Mouse (Mus musculus) kidney, postnatal 25 days (tissue): ENCODE results near the gene Tmem147.
"Not testable (repeated sequence)": the region's sequence is repeated elsewhere in the genome, so short reads cannot be mapped to it uniquely, and the experiment has no call there.

ENCODE experiments used
- DNase-seq, 2 experiments: peaks; one replicate each; pipeline ENCODE4 v3.0.0; 2021; ENCODE audit warnings: mixed read lengths in 2 of 2

The Tmem147 gene

DNA sequence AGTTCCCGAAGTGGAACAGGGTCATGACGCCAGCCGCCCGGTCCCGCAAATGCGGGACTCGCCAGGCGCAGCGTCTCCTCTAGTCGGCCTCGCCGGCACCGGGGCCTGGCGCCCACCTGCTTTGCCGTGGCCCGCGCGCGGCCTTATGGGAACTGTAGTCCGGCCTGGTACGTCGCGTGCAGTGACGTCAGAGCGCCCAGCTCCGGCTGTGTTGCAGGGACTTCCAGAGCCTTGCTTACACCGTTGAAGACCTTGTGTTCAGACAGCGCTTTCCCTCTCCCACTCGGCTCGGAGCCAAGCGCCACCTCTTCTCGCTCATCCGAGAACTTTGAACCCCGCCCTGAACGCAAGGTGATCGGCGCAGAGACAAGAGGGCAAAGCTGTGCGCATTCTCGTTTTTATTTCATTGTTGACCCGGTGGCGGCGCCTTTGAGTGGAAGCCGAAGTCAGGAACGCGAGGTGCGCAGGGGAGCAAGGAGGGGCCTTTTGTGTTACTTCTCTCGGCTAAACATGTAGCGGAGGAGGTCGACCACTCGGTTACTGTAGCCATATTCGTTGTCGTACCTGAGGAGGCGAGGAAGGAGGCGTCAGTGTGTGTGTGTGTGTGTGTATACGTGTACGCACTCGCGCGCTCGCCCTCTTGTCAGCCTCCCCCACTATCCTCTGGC lies at the start of gene Tmem147:
TSS of gene Tmem147 (minus strand) at position 145 of the 668 bp plus-strand sequence.
- peak; percentile 98 to 99 for DNase-seq

DNA sequence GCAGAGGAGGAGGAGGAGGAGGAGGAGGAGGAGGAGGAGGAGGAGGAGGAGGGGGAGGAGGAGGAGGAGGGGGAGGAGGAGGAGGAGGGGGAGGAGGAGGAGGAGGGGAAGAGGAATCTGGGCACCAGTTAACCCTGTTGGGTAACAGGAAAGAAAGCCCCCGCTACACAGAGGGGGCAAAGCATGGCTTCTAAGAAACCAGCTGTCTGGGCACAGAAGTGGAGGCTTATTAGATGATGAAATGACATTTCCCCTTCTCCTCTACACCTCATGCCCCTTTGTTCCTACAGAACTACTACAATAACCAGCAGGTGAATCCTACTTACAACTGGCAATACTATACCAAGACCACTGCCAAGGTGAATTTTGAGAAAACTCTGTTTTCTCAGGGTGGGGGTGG lies 48.6 kb upstream of the Tmem147 start:
- no peak for DNase-seq

- DNase-seq: no peak
Observed at GRCm38 (mm10) chr7:30777081-30777579, 47.8 kb upstream of the Tmem147 start.

DNA sequence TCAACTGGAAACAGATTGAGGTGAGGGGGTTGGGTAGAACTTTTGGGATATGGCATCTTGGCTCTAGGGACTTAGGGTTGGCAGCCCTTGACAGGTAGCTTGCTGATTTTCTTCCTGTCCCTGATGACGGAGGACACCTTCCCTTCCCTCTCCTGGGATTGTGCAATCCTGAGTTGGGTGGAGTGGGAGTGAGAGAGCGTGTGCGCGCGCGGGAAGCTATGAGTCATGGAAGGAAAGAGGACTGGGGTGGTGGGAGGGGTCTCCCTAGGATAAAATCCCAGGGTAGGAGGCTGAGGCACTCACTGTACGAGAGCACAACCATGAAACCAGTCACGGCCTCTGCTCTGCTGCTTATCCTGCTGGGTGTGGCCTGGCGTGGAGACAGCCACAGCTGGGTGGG lies 46.8 kb upstream of the Tmem147 start:
- no peak for DNase-seq

DNA sequence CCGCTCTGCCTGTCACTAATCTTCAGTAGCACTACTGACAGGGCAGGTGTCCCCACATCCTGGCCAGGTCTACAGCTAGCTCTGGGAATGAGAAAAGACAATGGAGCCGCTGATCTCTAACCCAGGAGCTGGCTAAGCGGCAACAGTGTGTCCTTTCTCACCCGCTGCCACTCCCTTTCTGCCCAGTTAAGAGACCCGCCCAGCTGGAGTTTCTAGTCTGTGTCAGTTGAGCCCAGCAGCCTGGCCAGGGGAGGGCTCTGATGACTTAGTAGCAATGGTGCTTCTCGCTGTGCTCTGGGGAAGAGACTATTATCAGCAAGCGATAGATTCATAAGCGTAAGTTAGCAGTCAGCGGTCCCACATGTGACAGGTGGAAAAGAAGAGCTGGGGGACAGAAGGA lies 39.9 kb upstream of the Tmem147 start:
- no peak for DNase-seq

DNA sequence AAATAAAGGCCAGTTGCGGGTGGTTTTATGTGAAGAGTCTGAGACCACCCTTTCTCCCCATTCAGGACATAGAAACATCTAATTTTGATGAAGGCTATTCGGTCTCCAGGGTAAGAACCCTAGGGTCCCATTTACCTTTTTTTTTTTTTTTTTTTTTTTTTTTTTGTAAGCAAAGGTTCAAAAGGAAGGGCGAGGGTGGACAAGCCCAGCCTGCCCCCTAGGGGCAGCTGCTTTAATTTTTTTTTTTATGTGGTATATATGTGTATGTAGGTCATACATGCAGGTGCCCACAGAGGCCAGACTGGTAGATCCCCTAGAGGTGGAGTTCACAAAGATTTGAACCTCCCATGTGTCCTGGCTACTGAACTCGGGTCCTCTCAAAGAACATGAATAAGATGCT lies 37.1 kb upstream of the Tmem147 start:
- no peak for DNase-seq

DNA sequence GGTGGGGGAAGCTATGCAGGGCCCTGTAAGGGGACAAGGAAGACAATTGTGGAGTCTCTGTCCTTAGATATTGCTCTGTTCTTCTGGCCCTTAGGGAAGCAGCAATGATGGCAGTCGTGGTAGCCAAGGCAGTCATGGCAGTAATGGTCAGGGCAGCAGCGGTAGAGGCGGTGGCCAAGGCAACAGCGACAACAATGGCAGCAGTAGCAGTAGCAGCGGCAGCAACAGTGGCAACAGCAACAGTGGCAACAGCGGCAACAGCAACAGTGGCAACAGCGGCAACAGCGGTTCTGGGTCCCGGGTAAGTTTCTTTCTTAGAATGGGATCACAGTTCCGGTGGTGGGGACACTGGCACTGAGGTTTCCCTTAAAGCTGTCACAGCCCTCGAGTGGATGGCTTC lies 35.8 kb upstream of the Tmem147 start:
- DNase-seq: no peak

DNA sequence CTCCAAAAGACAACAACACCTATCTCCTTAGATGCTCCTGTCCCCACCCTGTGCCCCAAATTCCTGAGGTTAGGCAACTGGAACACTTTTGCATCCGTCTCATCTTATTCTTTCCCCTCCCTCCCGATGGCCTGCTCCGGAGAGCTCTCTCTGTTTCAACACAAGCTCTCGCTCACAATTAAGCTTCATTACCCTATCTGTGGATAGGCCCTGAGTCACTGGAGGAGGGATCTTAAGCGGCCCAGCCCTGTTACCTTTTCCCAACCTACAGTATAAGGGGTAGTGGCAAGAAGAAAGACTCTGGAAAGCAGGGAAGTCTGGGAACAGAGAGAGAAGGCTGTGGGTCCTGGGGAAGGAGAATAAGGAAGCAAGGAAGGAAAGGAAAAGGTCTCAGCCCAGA lies 34.1 kb upstream of the Tmem147 start, which contains the start of gene Dmkn:
TSS of gene Dmkn (plus strand) at position 301 of the 400 bp plus-strand sequence.
- DNase-seq: no peak

GRCm38 (mm10) chr7:30761769-30762352 lies 32.5 kb upstream of the Tmem147 start:
- DNase-seq: no peak

- peak; percentile 55 to 58 for DNase-seq
Observed at GRCm38 (mm10) chr7:30758853-30759252, 29.5 kb upstream of the Tmem147 start.

- no peak for DNase-seq
Observed at GRCm38 (mm10) chr7:30757001-30757400, 27.7 kb upstream of the Tmem147 start.

- DNase-seq: no peak
Observed at GRCm38 (mm10) chr7:30751086-30751669, 21.8 kb upstream of the Tmem147 start, which contains the start of gene Sbsn. Gene Sbsn (plus strand): TSS chr7:30751471.

GRCm38 (mm10) chr7:30749824-30750606 lies 20.7 kb upstream of the Tmem147 start:
- DNase-seq: no peak

- no peak for DNase-seq
Observed at GRCm38 (mm10) chr7:30747525-30748204, 18.3 kb upstream of the Tmem147 start.

GRCm38 (mm10) chr7:30744022-30744598 lies 14.8 kb upstream of the Tmem147 start:
- peak; percentile 56 to 59 for DNase-seq

- DNase-seq: not testable (repeated sequence)
Observed at GRCm38 (mm10) chr7:30743617-30744016, 14.3 kb upstream of the Tmem147 start, which contains the start of gene Gapdhs. Gene Gapdhs (minus strand): TSS chr7:30743681.

DNA sequence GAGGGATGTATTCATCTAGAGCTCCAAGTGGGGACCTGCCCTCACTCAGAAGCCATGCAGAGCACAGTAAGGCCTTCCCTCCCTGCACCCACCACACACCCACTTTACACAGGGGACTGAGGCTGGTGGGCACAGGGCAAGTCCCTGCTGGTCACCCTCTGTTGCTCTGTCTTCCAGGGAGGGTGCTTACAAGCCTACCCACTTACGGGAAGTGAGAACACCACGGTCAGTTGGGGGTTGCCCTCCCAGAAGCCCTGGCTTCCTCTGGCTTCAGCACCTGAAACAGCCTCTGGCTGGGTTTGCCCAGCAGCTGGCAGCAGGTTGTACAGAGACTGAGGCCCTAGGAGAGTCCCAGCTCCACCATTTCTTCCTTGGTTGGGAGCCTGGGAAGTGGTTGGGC lies 13.2 kb upstream of the Tmem147 start:
- not testable (repeated sequence) for DNase-seq

- no peak for DNase-seq
Observed at GRCm38 (mm10) chr7:30736211-30736610, 6.9 kb upstream of the Tmem147 start.

DNA sequence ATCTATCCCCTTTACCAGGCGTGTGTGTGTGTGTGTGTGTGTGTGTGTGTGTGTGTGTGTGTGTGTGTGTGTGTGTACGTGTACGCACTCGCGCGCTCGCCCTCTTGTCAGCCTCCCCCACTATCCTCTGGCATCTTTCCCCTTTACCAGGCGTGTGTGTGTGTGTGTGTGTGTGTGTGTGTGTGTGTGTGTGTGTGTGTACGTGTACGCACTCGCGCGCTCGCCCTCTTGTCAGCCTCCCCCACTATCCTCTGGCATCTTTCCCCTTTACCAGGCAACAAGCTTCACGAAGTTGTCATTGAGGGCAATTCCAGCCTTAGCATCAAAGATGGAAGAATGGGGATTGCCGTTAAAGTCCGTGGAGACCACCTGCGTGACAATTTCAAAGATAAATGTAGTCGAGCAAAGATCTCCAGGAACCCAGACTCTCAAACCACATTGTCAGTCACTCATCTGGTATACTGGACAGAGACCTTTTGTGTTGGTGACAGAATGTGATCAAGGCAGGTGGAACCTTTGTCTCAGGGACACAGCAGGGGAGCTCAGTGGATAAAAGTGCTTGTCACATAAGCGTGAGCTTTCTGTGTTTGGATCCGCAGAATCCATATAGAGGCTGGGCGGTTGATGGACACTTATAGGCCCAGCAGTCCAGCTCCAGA lies 853 bp upstream of the Tmem147 start:
- not testable (repeated sequence) for DNase-seq

- DNase-seq: no peak
Observed at GRCm38 (mm10) chr7:30728739-30729395, 473 bp downstream of the Tmem147 start.

GRCm38 (mm10) chr7:30728214-30728613 lies 1.1 kb downstream of the Tmem147 start:
- DNase-seq: no peak
